Mouse (Mus musculus): Measurements from ENCODE around the gene Ghr. TPM values are rescaled to one million over a fixed set of nuclear protein-coding genes. Genes with fewer than 3 reads are reported as not detected.

Ghr gene
- polyA plus RNA-seq (2017; shearing (Covaris generic)) = not detected

DNA sequence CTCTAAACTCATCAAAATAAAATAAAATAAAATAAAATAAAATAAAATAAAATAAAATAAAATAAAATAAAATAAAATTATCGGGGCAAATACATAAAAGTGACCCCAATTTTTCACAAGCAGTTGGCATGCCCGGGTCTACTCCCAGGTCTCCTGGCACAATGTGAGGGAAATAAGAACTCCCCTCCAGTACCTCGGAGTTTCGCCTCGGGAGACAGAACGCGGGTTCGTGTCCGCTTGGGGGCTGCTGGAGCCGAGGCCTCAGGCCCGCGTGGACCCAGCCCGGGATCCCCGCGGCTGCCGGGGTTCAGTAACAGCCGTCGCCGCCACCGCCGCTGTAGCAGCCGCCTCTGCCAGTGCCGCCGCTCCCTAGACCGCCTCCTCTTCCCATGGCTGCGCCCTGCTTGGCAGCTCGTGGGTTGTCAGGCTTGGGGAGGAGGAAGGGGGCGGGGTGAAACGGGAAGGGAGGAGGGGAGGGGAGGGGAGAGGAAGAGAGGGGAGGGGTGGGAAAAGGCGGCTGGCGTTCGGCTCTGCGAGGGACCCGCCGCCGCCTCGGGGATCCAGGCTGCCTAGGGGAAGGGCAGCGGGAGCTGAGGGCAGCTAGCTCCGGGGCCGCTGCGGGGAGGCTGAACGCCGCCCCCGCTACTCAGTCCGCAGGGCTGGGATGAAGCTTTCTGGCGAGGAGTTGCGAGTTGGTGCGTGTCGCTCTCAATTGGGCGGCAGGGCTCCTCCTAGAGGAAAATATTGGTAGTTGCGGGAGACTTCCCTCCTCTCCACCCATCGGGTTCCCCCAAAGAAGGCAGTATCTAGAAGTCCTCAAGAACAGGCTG lies at the start of gene Ghr:
Gene Ghr, minus strand, starts transcription at position 686 of the 830 bp plus-strand sequence.
- peak; percentile 65 for ATAC-seq

- ATAC-seq = no peak
Measured at GRCm38 (mm10) chr15:3622746-3623145, 39.5 kb upstream of the Ghr start.

GRCm38 (mm10) chr15:3620368-3620767 lies 37.1 kb upstream of the Ghr start:
- ATAC-seq = no peak

DNA sequence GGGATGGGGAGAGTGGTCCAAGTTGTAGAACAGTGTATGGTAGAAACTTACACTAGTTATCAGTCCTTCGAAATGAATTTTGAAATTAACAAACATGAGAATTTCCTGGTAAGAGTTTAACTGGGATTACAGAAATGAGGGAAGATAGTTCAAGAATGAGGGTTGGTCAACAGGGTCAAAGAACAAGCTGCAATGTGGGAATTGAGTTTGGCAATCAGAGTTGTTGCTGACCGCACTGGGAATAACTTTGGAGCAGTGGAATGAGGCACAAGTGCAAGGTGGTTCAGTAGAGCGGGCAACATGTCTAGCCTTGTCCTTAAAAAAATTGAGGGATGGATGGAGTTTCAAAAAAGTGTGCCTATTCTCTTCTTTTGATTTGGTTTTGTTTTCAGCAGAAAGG lies 35.0 kb upstream of the Ghr start:
- ATAC-seq = no peak

GRCm38 (mm10) chr15:3611961-3612360 lies 28.7 kb upstream of the Ghr start:
- no peak for ATAC-seq

DNA sequence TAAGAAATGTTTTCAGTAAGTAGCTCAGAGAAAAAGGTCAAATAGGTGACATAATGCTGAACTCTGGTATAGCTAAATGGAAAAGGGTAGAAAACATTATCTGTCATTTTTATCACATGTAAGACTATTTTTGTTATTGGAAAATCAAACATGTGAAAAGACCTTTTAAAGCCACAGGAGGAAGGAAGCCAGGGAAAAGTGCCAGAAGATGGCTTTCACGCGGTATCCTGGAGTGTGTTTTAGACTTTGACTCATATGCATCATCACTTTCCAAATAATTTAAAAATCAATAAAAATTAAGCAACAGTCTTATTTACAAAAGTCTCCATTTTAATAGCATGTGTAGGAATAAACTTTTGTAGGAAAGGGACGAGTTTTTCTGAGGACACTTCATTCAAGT lies 24.7 kb upstream of the Ghr start:
- no peak for ATAC-seq

DNA sequence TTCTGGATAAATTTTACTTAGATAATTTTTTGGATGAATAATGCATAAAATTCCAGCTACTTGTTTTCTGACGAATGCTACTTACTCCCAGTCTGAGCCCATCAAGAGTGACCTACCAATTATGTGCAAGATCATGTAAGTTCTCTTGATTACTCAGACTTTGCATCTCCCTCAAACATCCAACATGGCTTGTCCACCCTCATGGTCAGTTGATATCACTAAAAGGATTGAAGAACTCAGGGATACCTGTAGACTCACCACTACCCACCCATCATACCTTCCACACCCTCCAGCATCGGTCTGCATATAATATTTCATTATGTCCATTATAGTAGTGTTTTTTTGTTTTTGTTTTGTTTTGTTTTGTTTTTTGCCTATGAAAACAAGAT lies 18.8 kb upstream of the Ghr start:
- ATAC-seq = no peak

- no peak for ATAC-seq
Measured at GRCm38 (mm10) chr15:3601422-3602097, 18.3 kb upstream of the Ghr start.

DNA sequence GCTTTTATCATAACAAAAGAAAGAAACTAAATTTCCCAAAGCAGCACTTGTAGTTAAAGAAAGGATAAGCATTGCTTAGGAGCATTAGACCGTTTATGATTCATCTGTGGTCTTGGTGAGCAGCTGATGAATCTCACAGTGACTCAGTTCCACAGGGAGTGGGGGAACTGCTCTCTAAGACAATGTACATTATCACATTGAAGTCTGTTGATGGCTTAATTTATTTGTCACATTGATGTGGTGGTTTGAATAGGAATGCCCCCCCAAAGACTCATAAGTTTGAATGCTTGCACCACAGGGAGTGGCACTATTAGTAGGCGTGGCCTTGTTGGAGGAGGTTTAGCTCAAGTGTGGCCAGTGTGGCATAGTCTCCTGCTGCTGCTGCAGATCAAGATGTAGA lies 4.6 kb upstream of the Ghr start:
- no peak for ATAC-seq

- no peak for ATAC-seq
Measured at GRCm38 (mm10) chr15:3584361-3584760, 1.1 kb upstream of the Ghr start.

GRCm38 (mm10) chr15:3581861-3582806 lies 1.2 kb downstream of the Ghr start:
- ATAC-seq = no peak

GRCm38 (mm10) chr15:3581337-3581736 lies 2.0 kb downstream of the Ghr start:
- ATAC-seq = no peak

DNA sequence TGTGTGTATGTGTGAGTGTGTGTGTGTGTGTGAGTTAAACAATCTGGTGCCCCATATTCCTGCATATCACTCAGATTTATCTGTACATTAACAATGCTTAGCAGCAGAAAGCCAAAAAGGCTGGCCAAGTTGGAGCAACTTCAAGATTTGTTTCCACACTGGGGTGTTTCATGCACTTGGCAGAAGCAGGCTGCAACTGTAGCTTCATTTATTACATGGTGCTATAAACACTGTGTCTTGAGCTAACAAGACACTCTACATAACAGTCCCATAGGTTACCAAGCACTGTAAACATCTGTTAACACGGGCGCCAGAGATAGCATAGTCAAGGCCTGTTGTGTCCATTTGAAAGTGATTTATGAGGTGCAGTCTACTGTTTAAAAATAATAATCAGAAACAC lies 3.1 kb downstream of the Ghr start:
- ATAC-seq = no peak

- ATAC-seq = no peak
Measured at GRCm38 (mm10) chr15:3578286-3578980, 4.9 kb downstream of the Ghr start.

- ATAC-seq = no peak
Measured at GRCm38 (mm10) chr15:3569178-3569903, 14.0 kb downstream of the Ghr start.

- ATAC-seq = no peak
Measured at GRCm38 (mm10) chr15:3564570-3564969, 18.7 kb downstream of the Ghr start.

DNA sequence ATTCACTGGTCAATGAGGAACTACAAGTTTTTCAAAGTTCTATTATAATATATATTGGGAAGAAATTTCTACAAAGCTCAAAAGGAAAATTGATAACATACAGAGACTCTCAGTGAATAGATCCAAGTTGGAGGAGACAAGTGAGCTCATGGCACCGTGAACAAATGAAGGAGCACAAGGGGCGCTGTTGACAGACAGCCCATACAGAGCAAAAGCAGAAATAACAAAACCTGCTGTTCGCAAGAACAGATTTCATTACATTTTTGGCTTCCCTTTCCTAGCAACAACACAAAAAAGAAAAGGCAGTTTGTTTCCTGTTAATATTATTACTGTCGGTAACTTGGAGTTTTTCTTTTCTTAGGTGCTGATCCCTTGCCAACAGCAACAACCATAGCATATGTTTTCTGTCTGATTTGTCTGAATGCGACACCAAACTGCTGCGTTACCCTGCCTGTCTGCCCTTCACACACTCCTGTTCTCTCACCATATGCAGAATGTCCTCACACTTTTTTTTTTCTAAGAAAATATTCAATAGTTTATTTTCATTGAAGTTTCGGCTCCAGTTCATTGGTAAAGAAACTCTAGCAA lies 19.3 kb downstream of the Ghr start:
- ATAC-seq = no peak

DNA sequence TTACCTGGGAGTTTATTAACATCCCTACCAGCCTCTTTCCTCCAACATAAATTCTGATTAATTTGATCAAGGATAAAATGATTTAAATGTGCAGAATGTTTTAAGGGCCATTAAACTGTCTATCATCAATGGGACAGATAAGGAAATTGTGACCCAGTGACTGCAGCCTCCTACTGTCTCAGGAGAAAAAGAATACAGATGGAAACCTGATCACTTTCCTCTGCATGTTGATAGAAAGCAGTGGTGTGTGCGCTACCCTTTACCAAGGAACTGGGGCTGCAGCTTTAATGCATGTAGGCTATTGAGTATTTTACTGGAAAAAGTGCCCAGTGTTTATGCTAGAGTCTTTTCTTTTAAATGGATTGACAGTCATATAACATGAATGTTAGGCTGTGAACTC lies 19.8 kb downstream of the Ghr start:
- ATAC-seq = no peak

GRCm38 (mm10) chr15:3558524-3558923 lies 24.8 kb downstream of the Ghr start:
- no peak for ATAC-seq

- ATAC-seq = no peak
Measured at GRCm38 (mm10) chr15:3544289-3544688, 39.0 kb downstream of the Ghr start.

- ATAC-seq = no peak
Measured at GRCm38 (mm10) chr15:3536309-3536900, 46.9 kb downstream of the Ghr start.

Data from CD4-positive, CD25-positive, alpha-beta regulatory T cell, adult 4 months (primary cell).